Mouse (Mus musculus) neural tube, embryonic 11.5 days (tissue): ENCODE results near the gene Dusp8. TPM values are rescaled to one million over a fixed set of nuclear protein-coding genes. Genes with fewer than 3 reads are reported as not detected.

Experiments
- ATAC-seq: fragments of 200-750 bp; cut with Nextera tagmentation; 2 replicates; pipeline ENCODE4 v1.8.0; 2017; ENCODE audit warnings: moderate number of reproducible peaks, mild to moderate bottlenecking, moderate TSS enrichment, moderate library complexity; ENCODE audit not compliant: insufficient read depth, low FRiP score, low TSS enrichment
- DNase-seq: peaks from one replicate; pipeline ENCODE4 v3.0.0-alpha.2; 2015; ENCODE audit warnings: low spot score
- H3K27ac ChIP-seq: fragments of 300-500 bp; sonication (generic); 2 replicates; pipeline ENCODE4 v1.5.1; 2014; ENCODE audit warnings: low read depth, mild to moderate bottlenecking, low read length
- H3K27me3 ChIP-seq: fragments of 300-500 bp; sonication (generic); 2 replicates; pipeline ENCODE4 v1.6.1; 2014; ENCODE audit warnings: mild to moderate bottlenecking, low read length, mixed read lengths; ENCODE audit not compliant: control insufficient read depth, insufficient read depth
- H3K36me3 ChIP-seq: fragments of 300-500 bp; sonication (generic); 2 replicates; pipeline ENCODE4 v1.6.1; 2014; ENCODE audit warnings: mild to moderate bottlenecking, low read length, moderate library complexity, mixed read lengths; ENCODE audit not compliant: control insufficient read depth, insufficient read depth
- H3K4me1 ChIP-seq: fragments of 300-500 bp; sonication (generic); 2 replicates; pipeline ENCODE4 v1.6.1; 2014; ENCODE audit warnings: low read length, mixed read lengths; ENCODE audit not compliant: control insufficient read depth, insufficient read depth
- H3K4me2 ChIP-seq: fragments of 300-500 bp; sonication (generic); 2 replicates; pipeline ENCODE4 v1.6.1; 2014; ENCODE audit warnings: low read depth, mild to moderate bottlenecking, moderate library complexity
- H3K4me3 ChIP-seq: fragments of 300-500 bp; sonication (generic); 2 replicates; pipeline ENCODE4 v1.5.1; 2014; ENCODE audit warnings: low read depth, low read length
- H3K9ac ChIP-seq: fragments of 300-500 bp; sonication (generic); 2 replicates; pipeline ENCODE4 v1.6.1; 2014; ENCODE audit warnings: mild to moderate bottlenecking, low read length
- H3K9me3 ChIP-seq: fragments of 300-500 bp; sonication (generic); 2 replicates; pipeline ENCODE4 v1.6.1; 2016; ENCODE audit warnings: low read length; ENCODE audit not compliant: control insufficient read depth
- WGBS: fragments of 180-500 bp; shearing (Covaris S2); extraction: QIAGEN DNeasy Blood & Tissue Kit; methylation state at CpG from one replicate; pipeline ENCODE4 v1.1.7; 2014; 5-methylcytosine and 5-hydroxymethylcytosine counted together
- polyA plus RNA-seq: library from polyadenylated mRNA; unstranded; fragments of >200 nt; fragmentation: Nextera tagmentation; extraction: Ambion mirVana; gene quantifications from 2 replicates; pipeline ENCODE4 v1.2.1, GENCODE M21; 2014

Gene Dusp8
- polyA plus RNA-seq, 1 experiment from 2014 or later: 27.6 TPM

DNA sequence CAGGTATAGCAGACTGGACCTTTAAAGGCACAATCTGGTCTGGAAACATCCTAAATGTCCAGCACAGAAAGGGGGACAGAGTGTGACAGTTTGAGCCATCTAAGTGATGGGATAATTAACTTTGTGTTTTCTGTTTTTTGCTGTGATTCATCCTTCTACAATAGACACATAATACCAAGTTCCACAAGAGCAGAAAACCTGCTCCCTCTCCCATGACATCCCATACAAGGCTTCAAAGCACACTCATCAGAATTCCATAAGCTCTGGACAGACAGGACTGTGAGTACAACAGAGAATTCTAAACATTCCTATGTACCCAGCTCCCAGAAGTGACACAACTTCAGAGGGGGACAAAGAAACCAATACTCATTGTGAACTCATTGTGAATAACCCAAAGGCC is 45.1 kb downstream of the Dusp8 start:
- Histone ChIP-seq H3K4me1 (no peaks in the 10 kb centered on the region), H3K27me3 (no peaks in the 10 kb centered on the region), H3K9ac (no peak overlapping the region), H3K36me3 (no peaks in the 10 kb centered on the region; the same call in 1 of the 2 replicates), H3K27ac (no peak overlapping the region), H3K4me3 (no peak overlapping the region), H3K4me2 (no peak overlapping the region), H3K9me3 (no peaks in the 10 kb centered on the region)
- DNase-seq (no peak), ATAC-seq (no peak)

DNA sequence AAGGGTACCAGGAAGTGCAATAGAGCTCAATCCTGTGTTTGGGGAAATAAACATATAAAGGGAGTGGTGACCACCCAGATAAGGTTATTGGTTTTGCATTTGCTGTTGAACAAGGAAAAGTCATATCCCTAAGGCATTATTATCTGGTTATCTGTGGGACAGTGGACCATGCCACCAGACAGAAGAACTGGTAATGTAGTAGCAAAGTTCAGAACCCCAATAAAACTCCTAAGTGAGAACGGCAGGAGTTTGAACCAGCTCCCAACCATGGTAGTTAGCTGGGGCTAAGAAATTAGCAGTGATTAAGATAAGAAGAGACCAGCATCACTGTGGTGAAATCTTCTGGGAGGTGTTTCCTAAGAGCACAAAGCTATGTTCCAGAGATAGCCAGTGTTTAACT is 49.7 kb downstream of the Dusp8 start:
- WGBS: 51% methylated on average over 1 of the region's 1 CpGs
- no peaks in the 10 kb centered on the region; the same call in 1 of the 2 replicates for H3K36me3 ChIP-seq

DNA sequence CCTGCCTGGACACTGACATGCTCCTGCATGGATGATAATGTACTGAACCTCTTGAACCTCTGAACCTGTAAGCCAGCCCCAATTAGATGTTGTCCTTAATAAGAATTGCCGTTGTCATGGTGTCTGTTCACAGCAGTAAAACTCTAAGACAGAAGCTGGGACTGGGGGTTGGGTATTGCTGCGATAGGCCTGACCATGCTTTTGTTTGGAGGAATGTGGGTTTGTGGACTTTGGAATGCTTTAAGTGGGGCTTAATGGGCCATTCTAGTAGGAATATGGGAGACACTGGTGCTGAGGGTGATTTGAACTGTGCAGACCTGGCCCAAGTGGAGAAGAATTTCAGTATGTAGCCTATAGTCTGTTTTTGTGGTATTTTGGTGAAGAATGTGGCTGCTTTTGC is 50.3 kb downstream of the Dusp8 start:
- no peaks in the 10 kb centered on the region for H3K27me3 ChIP-seq
- H3K36me3 ChIP-seq: no peaks in the 10 kb centered on the region; the same call in 1 of the 2 replicates
- H3K9me3 ChIP-seq: no peaks in the 10 kb centered on the region
- H3K4me1 ChIP-seq: no peaks in the 10 kb centered on the region
- no peak overlapping the region for H3K4me3 ChIP-seq
- H3K4me2 ChIP-seq: no peak overlapping the region
- H3K27ac ChIP-seq: no peak overlapping the region
- 24% methylated on average over 2 of the region's 2 CpGs for WGBS
- ATAC-seq (no peak), DNase-seq (no peak)
- no peak overlapping the region for H3K9ac ChIP-seq

More for the DNA sequence above, 49.7 kb downstream of the Dusp8 start:
- Histone ChIP-seq H3K27ac (no peak overlapping the region), H3K4me3 (no peak overlapping the region), H3K27me3 (no peaks in the 10 kb centered on the region), H3K9ac (no peak overlapping the region), H3K9me3 (no peaks in the 10 kb centered on the region), H3K4me2 (no peak overlapping the region), H3K4me1 (no peaks in the 10 kb centered on the region)
- DNase-seq: no peak
- ATAC-seq: no peak

DNA sequence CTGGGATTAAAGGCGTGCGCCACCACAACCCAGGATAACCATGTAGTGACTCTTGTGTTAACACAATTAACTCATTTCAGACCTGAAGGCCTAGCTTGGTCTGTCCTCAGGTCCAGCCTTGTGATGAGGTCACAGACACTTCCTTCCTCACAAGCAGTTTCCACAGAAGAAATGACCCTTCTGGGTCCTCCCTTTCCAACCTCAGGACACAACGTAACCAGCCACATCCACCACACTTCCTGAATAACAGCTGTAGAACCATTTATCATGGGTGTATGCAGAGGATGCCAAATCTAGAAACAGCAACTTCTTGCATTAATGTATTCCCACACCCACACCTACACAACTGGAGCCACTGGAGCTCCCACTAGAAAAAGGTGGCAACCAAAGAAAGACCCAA is 54.9 kb downstream of the Dusp8 start:
- Histone ChIP-seq H3K27ac (no peak overlapping the region), H3K9ac (no peak overlapping the region), H3K36me3 (no peaks in the 10 kb centered on the region), H3K9me3 (no peaks in the 10 kb centered on the region), H3K4me1 (no peaks in the 10 kb centered on the region), H3K4me3 (no peak overlapping the region), H3K4me2 (no peak overlapping the region), H3K27me3 (no peaks in the 10 kb centered on the region)
- DNase-seq (no peak), ATAC-seq (no peak)
- 88% methylated on average over 3 of the region's 3 CpGs for WGBS

DNA sequence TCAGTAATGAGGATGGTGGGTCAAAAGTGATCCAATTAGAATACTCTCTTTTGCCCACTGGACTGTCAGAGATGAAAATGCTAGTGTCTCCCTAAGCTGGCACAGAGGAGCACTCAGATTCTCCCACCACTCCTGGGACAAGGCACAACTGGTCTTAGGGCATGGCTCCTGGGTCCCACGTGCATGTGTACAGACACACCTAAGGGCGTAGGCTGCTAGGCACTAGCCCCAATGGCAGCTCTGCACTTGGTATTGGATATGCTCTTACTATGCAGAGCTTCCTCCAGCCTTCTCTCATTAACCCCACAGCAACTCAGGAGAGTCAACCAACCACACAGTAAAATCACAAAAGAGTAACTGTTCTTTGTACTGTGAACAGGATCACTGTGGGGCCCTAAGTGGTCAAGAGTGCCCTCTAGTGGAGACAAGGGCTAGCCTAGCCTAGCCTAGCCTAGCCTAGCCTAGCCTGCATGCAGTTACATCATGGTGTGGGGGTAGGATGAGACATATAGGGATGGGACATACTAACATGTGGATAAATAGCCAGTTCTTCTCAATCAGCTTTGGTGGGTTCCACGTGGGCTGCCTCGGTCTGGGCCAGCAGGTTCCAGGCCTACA is 58.0 kb downstream of the Dusp8 start:
- Histone ChIP-seq H3K9me3 (no peaks in the 10 kb centered on the region), H3K4me3 (no peak overlapping the region), H3K4me2 (no peak overlapping the region), H3K9ac (no peak overlapping the region), H3K27me3 (no peaks in the 10 kb centered on the region), H3K4me1 (no peaks in the 10 kb centered on the region), H3K36me3 (no peaks in the 10 kb centered on the region), H3K27ac (no peak overlapping the region)
- ATAC-seq: peak; percentile 67; the same call in 1 of the 2 replicates
- DNase-seq: peak; percentile 57
- 75% methylated on average over 4 of the region's 4 CpGs for WGBS

DNA sequence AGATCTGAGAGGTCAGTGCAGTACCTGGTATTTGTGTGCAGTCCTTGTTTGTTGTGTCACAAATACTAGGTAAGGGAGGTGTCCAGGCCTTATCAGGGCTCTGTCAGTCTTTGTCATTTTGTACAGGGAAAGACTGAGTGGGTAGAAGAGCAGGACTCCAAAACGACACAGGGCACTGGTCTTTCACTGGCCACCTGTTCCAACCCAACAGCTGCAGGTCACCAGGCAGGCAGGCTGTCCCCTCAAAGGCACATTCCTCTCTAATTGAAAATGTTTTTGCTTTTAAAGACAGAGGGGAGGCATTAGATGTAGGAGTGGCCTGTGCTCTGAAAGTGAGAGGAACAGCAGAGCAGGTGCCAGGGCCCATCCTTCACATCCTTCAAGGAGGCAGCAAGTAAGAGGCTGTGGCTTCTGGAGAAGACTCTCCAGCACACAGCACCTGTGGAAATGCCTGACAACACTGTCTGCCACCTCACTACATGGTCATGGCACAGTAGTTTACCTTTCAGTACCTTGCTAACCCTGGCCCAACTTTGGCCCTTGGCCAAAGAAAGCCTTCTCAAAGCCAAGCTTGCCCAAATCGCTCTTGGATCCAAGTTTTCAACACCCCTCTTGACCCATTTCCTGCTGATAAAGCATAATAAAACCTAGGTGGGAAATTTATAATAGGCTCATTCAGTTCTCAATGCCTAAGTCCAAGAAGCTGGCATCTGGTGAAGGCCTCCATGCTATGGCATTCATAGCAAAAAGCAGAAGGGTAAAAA is 60.4 kb downstream of the Dusp8 start:
- no peak overlapping the region for H3K4me3 ChIP-seq
- no peak overlapping the region for H3K4me2 ChIP-seq

DNA sequence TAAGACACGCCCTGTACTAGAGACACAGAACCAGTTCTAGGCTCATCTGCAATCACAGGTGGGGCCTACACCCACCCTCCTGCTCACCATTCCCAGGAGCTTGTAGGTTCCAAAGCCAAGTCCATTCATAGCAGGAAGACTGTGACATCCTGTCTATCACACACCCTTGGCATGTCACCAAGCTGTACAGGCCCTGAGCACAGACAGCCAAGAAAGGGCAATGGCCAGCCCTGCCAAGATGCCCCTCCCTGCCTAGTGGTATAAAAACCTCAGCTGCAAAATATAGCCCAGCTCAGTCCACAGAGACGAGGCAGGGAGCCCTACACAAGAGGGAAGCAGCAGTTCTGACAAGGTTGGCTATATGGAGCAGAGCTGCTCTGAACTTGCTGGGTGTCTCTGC is 61.4 kb downstream of the Dusp8 start:
- H3K4me1 ChIP-seq: peaks cover 2% of the 10 kb centered on the region; the same call in 1 of the 2 replicates
- H3K36me3 ChIP-seq: no peaks in the 10 kb centered on the region
- H3K27ac ChIP-seq: no peak overlapping the region
- no peak overlapping the region for H3K4me3 ChIP-seq
- H3K4me2 ChIP-seq: no peak overlapping the region
- H3K27me3 ChIP-seq: no peaks in the 10 kb centered on the region
- WGBS: 75% methylated on average over 2 of the region's 2 CpGs
- ATAC-seq: no peak
- H3K9me3 ChIP-seq: no peaks in the 10 kb centered on the region
- no peak overlapping the region for H3K9ac ChIP-seq
- DNase-seq: no peak

More for the DNA sequence above, 60.4 kb downstream of the Dusp8 start:
- H3K4me1 ChIP-seq: peaks cover 2% of the 10 kb centered on the region; the same call in 1 of the 2 replicates
- DNase-seq (no peak), ATAC-seq (no peak)
- no peaks in the 10 kb centered on the region for H3K9me3 ChIP-seq
- WGBS: 64% methylated on average over 2 of the region's 2 CpGs
- no peak overlapping the region for H3K9ac ChIP-seq
- H3K27ac ChIP-seq: no peak overlapping the region
- no peaks in the 10 kb centered on the region for H3K27me3 ChIP-seq
- H3K36me3 ChIP-seq: no peaks in the 10 kb centered on the region

DNA sequence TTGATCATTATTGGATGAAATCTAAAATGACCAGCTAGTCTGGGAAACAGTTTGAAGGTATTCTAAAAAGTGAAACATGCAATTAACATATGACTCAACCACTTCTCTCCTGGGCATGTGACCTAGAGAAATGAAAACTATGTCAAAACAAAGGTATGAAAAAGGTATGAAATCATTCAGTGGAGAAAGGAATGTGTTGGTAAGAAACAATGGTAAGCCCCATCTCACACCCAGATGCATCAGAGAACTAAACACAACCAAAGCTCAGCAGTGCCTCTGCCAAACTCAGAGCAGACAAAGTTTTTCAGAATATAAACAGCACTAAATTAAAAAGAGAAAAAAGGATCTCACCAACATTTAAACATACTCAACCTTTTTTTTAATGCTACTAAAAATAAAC is 65.6 kb downstream of the Dusp8 start:
- H3K27me3 ChIP-seq: no peaks in the 10 kb centered on the region
- no peaks in the 10 kb centered on the region for H3K36me3 ChIP-seq
- no peak overlapping the region for H3K27ac ChIP-seq
- ATAC-seq (no peak), DNase-seq (no peak)
- H3K4me3 ChIP-seq: no peak overlapping the region
- no peak overlapping the region for H3K4me2 ChIP-seq
- H3K9me3 ChIP-seq: no peaks in the 10 kb centered on the region
- peaks cover 2% of the 10 kb centered on the region; the same call in 1 of the 2 replicates for H3K4me1 ChIP-seq
- H3K9ac ChIP-seq: no peak overlapping the region
